Mouse (Mus musculus) testis, postnatal 10 days (tissue): ENCODE measurements around the gene Trpm3.
A peak's percentile ranks its signal among the peaks of the same experiment; 100 is the strongest.
"Not testable (repeated sequence)": the region's sequence is repeated elsewhere in the genome, so short reads cannot be mapped to it uniquely, and the experiment has no call there.

ENCODE experiments used
- DNase-seq: peaks from one replicate; pipeline ENCODE4 v3.0.0; 2021; ENCODE audit warnings: low spot score

Trpm3 gene

GRCm38 (mm10) chr19:22973727-22974126 lies 834.9 kb downstream of the Trpm3 start:
- no peak for DNase-seq

- no peak for DNase-seq
Observed at GRCm38 (mm10) chr19:22975801-22976200, 837.0 kb downstream of the Trpm3 start.

DNA sequence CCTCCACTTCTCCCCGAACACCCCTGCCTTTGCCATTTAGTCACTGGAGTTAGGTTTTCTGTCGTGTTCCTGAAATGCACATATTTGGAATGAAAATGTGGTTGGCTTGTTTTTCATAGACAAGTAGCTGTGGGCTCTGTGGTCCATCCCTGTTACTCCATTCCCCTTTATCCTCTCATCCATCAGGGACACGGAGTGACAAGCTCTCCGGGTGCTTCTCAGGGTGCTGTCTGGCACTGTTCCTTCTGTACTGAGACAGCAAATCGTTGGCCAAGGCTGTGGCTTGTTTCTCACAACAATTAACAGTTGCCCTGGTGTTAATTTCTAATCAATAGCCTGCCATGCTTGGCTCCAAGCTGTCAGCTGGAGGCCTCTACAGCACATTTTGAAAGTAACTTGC lies 838.7 kb downstream of the Trpm3 start:
- no peak for DNase-seq

DNA sequence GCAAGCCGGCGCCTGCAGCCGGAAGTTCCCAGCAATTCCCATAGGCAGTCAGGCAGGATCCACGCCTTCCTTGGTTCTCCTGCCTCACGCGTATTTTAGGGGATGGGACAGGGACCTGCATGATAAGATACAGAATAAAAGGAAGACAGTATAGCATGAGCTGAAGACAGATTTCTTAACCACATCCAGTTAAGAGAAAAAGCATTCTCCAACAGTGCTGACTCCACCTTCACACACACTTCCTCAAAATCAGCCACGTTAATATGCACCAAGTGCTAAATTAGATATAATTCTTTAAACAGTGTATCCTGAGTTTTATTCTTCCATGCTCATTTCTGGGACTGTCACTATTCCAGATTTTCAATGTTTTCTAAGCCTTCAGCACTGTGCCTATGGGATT lies 839.9 kb downstream of the Trpm3 start:
- DNase-seq = no peak

- DNase-seq = no peak
Observed at GRCm38 (mm10) chr19:22979191-22979590, 840.3 kb downstream of the Trpm3 start.

GRCm38 (mm10) chr19:22987914-22988313 lies 849.1 kb downstream of the Trpm3 start:
- no peak for DNase-seq

DNA sequence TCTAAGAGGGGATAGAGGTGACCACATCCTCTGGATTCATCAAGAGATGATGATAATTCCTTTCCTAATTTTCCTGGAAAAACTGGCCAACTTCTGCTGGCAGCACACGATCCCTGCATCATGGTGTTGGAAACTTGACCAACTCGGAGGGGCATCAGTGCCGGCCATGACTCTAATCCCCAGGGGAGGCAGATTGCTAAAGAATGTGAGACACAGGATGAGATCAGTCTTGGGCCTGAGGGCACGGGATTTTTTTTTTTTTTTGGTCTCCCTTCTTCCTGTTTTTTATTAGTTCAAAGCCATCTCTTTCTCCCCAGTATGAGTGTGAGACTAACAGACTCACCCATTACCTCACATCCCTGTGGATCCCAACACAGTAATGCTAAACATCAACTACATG lies 855.1 kb downstream of the Trpm3 start:
- DNase-seq = no peak

DNA sequence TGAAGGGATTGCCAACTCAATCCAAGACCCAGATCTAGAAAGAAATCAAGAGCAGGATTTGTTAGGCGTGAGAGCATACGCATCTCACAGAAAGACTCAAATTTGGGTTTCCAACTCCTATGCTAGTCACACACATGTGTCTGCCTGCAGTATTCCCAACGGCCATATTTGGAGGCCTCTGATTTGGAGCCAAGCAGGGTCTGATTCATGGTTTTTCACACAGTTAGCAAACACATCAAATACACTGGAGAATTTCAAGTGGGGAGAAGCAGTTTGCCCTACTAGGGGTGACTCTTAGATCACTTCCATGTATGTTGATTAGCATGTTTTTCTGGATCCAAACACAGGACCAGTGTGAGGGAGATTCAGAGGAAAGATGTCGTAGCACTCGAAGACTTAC lies 855.7 kb downstream of the Trpm3 start:
- DNase-seq = no peak

GRCm38 (mm10) chr19:23000293-23000692 lies 861.4 kb downstream of the Trpm3 start:
- DNase-seq = no peak

GRCm38 (mm10) chr19:23003861-23004260 lies 865.0 kb downstream of the Trpm3 start:
- no peak for DNase-seq

- no peak for DNase-seq
Observed at GRCm38 (mm10) chr19:23005851-23006250, 867.0 kb downstream of the Trpm3 start.

- DNase-seq = peak; percentile 75
Observed at GRCm38 (mm10) chr19:23006517-23007273, 867.8 kb downstream of the Trpm3 start.

GRCm38 (mm10) chr19:23013695-23014094 lies 874.8 kb downstream of the Trpm3 start:
- no peak for DNase-seq

- DNase-seq = peak; percentile 69
Observed at GRCm38 (mm10) chr19:23015516-23015915, 876.7 kb downstream of the Trpm3 start.

DNA sequence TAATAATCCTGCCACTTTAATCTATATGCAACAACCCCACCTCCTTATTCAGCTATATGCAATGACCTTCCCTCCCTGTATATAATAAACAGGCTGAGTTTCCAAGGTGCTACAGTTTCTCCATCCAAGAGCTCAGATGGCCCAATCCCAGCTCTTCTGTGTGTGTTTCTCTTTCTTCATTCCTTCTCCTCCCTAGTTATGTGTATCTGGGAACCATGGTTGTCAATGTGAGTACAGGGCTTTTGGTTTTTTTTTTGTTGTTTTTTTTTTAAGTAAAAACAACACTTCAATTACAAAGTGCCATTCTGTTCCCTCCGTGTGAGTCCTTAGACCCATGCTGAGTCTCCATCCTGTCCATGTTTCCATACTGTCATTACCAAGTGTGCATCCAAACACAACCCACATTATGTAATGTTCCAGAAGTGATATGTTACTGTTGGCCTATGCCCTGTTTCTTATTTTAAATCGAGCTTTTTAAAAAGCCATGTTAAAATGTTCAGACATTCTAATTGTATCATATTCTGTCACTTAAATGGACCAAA lies 879.4 kb downstream of the Trpm3 start:
- DNase-seq = no peak

- DNase-seq = no peak
Observed at GRCm38 (mm10) chr19:23022902-23023301, 884.1 kb downstream of the Trpm3 start.

GRCm38 (mm10) chr19:23023316-23023960 lies 884.6 kb downstream of the Trpm3 start:
- DNase-seq = no peak

GRCm38 (mm10) chr19:23024821-23025220 lies 886.0 kb downstream of the Trpm3 start:
- DNase-seq = no peak

GRCm38 (mm10) chr19:23026427-23026826 lies 887.6 kb downstream of the Trpm3 start:
- no peak for DNase-seq

DNA sequence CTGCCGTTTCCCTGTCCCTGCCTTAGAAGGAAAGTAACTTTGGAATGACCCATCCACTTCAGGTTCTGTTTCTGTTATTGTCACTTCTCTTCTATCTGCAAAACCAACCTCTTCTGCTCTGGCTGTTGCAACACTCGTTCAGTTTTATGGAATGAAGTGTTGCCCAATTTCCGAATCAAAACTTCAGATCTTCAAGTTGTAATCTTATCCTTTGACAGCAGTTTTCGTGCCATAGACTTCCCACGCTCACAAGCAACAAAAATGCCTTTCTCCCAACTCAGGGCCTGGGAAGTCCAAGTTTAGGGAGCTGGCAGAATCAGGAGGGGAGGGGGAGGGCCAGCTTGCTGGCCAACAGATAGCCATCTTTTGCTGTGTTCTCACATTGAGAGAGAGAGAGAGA lies 889.4 kb downstream of the Trpm3 start:
- no peak for DNase-seq

DNA sequence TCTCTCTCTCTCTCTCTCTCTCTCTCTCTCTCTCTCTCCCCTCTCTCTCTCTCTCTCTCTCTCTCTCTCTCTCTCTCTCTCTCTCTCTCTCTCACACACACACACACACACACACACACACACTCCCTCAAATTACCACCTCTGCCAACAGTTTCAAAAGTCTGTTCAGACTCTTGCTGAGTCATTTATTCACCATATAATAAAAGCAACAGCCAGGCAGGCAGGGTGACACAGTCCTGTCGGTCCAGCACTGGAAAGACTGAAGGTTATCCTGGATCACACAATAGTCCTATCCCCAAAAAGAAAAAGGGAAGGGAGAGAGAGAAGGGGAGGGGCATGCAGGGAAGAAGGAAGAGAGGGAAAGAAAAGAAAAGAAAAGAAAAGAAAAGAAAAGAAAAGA lies 894.5 kb downstream of the Trpm3 start:
- DNase-seq = not testable (repeated sequence)

- DNase-seq = no peak
Observed at GRCm38 (mm10) chr19:23034117-23034516, 895.3 kb downstream of the Trpm3 start.

GRCm38 (mm10) chr19:23034933-23035332 lies 896.1 kb downstream of the Trpm3 start:
- DNase-seq = peak; percentile 61
